Mouse (Mus musculus) ES-Bruce4 (cell line): ENCODE data around the gene Clec4b2.
"Not testable (repeated sequence)": the region's sequence is repeated elsewhere in the genome, so short reads cannot be mapped to it uniquely, and the experiment has no call there.

ENCODE experiments used
- CTCF ChIP-seq: IDR thresholded peaks from one replicate; pipeline ENCODE4 v1.8.1; 2011; ENCODE audit warnings: low read depth, low read length
- POLR2A ChIP-seq: IDR thresholded peaks from one replicate; pipeline ENCODE4 v1.8.1; 2011; ENCODE audit warnings: low read length; ENCODE audit not compliant: insufficient read depth

- not testable (repeated sequence) for TF ChIP-seq POLR2A
- peak; percentile 50 for TF ChIP-seq CTCF
These were observed 12.2 kb downstream of the Clec4b2 start for GRCm38 (mm10) chr6:123184862-123185261.
